34 mouse cellular contexts compared by ENCODE assay signal in the genomic region with DNA sequence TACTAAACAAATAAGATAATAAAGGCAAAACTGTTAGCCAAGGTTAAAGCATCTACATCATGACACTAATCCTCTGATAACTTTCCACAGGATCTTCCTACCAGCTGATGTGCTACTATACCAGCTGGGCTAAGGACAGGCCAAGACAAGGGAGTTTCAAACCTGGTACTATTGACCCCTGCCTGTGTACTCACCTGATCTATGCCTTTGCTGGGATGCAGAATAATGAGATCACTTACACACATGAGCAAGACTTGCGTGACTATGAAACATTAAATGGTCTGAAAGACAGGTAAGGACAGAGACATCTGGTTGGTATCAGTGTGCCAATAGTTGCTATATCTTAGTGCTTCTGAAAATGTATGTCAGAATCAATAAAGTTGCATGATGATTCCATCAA. TPM values are rescaled to one million over a fixed set of nuclear protein-coding genes. Genes with fewer than 3 reads are reported as not detected.
"Had no signal": no experiment of that assay in that cellular context is flagged by ENCODE, and none has a peak within 500 bp of the region (broad histone marks: within the 10 kb centered on the region; RNA-seq: fewer than 3 reads in every experiment).

No protein-coding gene starts in this region.

RNA-seq across cellular contexts. Expression of gene Chil4, which starts 56.4 kb away (rescaled TPM):
- total RNA-seq: heart, postnatal 10 days; heart, postnatal 14 days; heart, postnatal 25 days; heart, postnatal 36 days; heart, postnatal 4 days; hematopoietic stem cell, adult 5-6 weeks; hindbrain, postnatal 0 days; layer of hippocampus, adult 18-20 months; layer of hippocampus, adult 2 months; layer of hippocampus, adult 8-10 months; layer of hippocampus, postnatal 10 days; layer of hippocampus, postnatal 14 days; layer of hippocampus, postnatal 25 days; layer of hippocampus, postnatal 36 days; left cerebral cortex, adult 18-20 months; left cerebral cortex, adult 2 months had no signal
- polyA plus RNA-seq: heart, embryonic 10.5 days; heart, embryonic 11.5 days; heart, embryonic 12.5 days; heart, embryonic 13.5 days; heart, embryonic 14.5 days; heart, embryonic 15.5 days; heart, postnatal 0 days; hindbrain, embryonic 10.5 days; hindbrain, embryonic 12.5 days; hindbrain, embryonic 13.5 days; hindbrain, embryonic 14.5 days; hindbrain, embryonic 16.5 days; inflammation-experienced regulatory T-cells, adult 6 months; intestine, embryonic 14.5 days; intestine, embryonic 15.5 days; intestine, embryonic 16.5 days; intestine, postnatal 0 days; kidney, embryonic 14.5 days had no signal
